Mouse (Mus musculus): ENCODE results near the gene Tenm2.

Gene Tenm2

GRCm38 (mm10) chr11:35976482-35976881 is 1259.3 kb downstream of the Tenm2 start:
- DNase-seq = no peak

GRCm38 (mm10) chr11:35974632-35975450 is 1260.9 kb downstream of the Tenm2 start:
- DNase-seq = no peak

DNA sequence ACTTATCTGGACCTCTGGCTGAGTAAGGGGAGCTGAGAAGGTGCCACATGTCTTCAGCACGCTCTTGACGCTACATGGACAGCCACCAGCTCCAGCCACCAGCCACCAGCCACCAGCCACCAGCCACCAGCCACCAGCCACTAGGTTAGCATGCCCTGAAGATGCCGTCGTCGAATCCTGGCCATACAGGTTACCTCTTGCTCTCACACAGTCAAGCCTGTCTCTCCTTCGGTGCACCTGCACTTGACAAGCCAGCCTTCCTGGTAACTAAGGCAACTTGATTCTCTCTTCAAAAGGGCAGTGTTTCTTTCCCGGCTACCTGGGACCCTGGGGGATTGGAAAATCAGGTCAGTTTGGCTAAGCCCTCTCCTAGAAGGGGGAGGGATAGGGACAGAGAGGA is 1262.6 kb downstream of the Tenm2 start:
- DNase-seq = peak; percentile 72

GRCm38 (mm10) chr11:35972270-35972931 is 1263.4 kb downstream of the Tenm2 start:
- no peak for DNase-seq

DNA sequence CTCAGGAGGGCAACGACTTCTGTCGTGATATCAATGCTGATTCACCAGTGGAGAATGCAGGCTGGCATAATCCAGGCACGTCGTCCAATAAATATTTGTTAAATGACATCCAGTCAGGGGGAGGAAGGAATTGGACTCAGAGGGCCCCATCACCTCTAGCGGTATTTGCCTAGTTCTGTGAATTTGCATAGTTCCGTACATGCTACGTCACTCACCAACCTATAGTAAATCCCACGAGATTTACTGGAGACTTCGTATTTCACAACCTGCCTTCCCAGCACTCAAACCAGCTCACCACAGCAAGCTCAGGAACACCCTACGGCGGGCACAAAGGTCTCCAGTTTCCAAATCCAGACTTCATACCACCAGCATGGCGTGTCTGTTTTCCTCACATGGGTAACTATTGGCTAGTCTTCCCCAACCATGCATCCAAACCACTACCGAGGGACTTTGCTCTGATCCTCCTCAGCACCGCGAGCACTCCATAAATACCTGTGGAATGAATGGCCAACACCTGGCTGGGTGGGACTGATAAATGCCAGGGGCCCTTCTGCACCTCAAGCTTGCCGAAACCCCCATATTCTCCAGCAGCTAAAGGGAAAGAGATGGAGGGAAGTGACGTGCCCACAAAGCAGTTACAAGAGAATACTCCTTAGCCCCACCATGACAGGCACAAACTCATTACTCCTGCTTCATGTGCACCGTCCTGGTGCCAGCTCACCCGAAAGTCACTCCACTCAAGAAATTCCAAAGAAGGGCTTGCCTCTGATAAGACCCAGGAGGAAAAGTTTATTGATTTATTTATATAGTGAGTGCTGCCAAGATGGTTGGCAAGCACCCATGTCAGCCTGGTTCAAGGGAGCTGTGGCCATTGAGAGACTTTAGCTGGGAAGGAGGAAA is 1264.7 kb downstream of the Tenm2 start:
- no peak for DNase-seq

DNA sequence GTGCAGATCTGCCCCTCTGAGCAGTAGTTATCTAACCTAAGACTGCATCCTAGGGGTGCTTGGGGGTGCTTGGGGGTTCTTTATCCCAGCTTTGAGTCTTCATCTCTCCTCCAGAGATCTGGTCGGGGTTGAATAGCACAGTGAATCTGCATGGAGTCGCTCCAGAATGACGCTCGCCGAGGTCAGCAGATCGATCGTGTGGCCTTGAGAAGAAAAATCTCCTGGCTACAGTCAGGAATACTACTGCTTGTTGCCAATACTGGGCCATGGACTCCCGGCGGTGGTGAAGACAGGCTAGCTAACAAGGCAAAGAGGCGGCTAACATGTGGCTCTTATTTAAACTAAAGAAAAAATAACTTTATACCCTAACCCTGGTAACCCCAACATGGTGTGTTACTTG is 1267.5 kb downstream of the Tenm2 start:
- DNase-seq = no peak

DNA sequence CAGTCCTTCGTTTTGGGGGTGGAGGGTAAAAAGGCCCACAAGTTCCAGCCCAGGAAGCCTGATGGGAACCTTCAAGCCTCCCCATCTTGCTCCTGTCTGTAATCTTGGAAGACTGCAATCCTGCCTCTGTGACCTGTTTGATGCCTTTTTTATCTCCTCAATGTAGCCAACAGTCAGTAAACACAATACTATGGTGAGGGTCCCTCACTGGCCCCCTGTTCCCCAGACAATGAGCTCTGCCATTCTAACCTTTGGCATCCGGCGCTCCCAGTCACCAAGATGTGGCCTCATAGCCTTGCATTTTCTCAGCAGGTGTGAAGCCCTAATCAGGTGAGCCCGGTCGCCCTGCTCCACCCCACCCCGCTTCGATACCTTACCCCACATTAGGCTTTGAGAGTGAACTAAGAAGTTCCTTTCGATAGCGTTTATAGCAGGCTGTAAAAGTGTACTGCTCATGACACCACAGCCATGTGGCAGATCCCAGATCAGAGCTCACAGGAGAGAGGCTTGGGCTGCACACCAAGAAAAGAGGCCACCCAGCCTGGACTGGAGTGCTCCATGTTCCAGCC is 1271.7 kb downstream of the Tenm2 start:
- no peak for DNase-seq

DNA sequence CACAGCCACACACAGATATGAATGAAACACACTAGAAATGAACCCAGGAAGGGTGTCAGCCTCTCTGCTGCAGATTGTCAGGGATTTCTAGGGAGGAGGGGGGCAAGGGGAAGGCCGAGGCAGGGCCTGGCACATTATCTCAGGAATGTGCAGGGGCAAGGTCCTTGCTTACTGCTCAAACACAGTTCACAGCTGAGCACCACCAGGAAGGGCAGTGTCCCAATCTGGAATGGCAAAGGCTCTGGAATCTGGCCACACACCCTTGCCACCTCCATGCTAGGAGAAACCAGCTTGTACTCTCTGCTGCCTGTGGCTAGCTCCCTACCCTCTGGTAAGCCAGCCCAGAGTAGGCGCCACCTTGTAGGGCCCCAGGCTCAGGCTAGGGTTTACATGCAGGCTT is 1272.2 kb downstream of the Tenm2 start:
- DNase-seq = no peak

DNA sequence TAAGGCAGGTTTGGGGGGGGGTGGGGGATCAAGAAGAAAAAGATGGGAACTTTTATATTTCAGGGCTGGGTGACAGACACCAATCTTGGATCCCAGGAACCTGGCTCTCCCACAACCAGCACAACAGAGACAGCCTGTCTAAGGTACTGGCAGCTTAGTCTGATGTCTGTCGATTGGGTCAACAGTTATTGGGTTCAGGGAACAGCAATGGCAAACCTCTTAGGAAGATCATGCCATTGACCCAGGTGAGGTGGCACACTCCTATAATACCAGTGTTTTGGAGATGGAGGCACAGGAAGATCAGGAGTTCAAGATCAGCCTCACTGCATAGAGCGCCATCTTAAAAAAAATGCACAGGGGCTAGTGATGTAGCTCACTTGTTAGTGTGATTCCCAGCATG is 1273.3 kb downstream of the Tenm2 start:
- no peak for DNase-seq

GRCm38 (mm10) chr11:35959270-35959669 is 1276.5 kb downstream of the Tenm2 start:
- DNase-seq = no peak
